Mouse (Mus musculus) cortical plate, adult 2 months (tissue): Measurements from ENCODE around the gene Foxp1.

Source experiments
- CTCF ChIP-seq: fragments of 200-500 bp; IDR thresholded peaks from 2 replicates; pipeline ENCODE4 v1.5.1; 2011; ENCODE audit warnings: mild to moderate bottlenecking, control low read depth, low read length; ENCODE audit not compliant: insufficient read depth; ENCODE audit errors: extremely low read depth
- POLR2A ChIP-seq: fragments of 200-500 bp; IDR thresholded peaks from 2 replicates; pipeline ENCODE4 v1.6.1; 2011; ENCODE audit warnings: mild to moderate bottlenecking, low read length, control low read depth; ENCODE audit not compliant: insufficient read depth; ENCODE audit errors: extremely low read depth

DNA sequence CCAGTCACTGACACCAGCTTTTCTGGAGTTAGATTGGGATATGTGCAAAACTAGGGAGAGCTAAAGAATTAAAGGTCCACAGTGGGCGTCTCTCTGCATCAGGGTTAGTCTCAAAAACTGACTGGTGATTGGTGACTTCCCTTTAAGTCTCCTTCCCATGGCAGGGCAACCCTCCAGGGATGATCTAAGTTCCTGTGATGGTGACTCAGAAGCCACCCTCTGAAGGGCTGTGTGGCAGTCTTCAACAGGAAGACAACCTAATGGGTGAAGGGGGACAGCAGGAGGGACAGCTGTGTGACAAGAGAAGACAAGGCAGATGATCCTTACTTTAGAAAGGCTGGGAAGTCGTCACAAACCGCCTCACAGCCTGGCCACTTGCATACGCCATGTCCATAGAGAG lies 544.7 kb downstream of the Foxp1 start:
- no peak for TF ChIP-seq POLR2A
- no peak for TF ChIP-seq CTCF
